Mouse (Mus musculus): Measurements from ENCODE around the gene Pim2.

- TF ChIP-seq CTCF (IDR thresholded peaks at IDR 0.05; ENCODE audit: extremely low read depth, insufficient read depth, low read length) (no peak), POLR2A (IDR thresholded peaks at IDR 0.05; ENCODE audit: extremely low read depth, insufficient read depth, low read length) (no peak)
These were observed 40.9 kb upstream of the Pim2 start for GRCm38 (mm10) chrX:7837146-7837545.

Measured in cortical plate, adult 2 months (tissue).